Mouse (Mus musculus) gastrocnemius, adult 2 months (tissue): ENCODE results near the gene Cit. TPM values are rescaled to one million over a fixed set of nuclear protein-coding genes. Genes with fewer than 3 reads are reported as not detected.

Experiments
- DNase-seq: peaks from one replicate; pipeline ENCODE4 v3.0.0; 2022
- H3K27ac ChIP-seq: fragments of 200-600 bp; 2 replicates; pipeline ENCODE4 v1.8.1; 2022; ENCODE audit warnings: mild to moderate bottlenecking
- H3K4me3 ChIP-seq: fragments of 200-600 bp; 2 replicates; pipeline ENCODE4 v1.8.1; 2022; ENCODE audit warnings: mild to moderate bottlenecking, moderate library complexity
- CTCF ChIP-seq: fragments of 200-600 bp; IDR thresholded peaks from 2 replicates; pipeline ENCODE4 v1.8.1; 2022; ENCODE audit warnings: antibody characterized with exemption, mild to moderate bottlenecking, moderate library complexity
- intact Hi-C: fragments of 180-260 bp; cut with DNase I; formaldehyde crosslinking; loops from one replicate; pipeline ENCODE4 v1.15.1; 2025
- total RNA-seq, 2 experiments: library from RNA; stranded (reverse); gene quantifications; 2 replicates each; pipeline ENCODE4 v1.2.3; 2021

The Cit gene
- total RNA-seq, 2 experiments from 2014 or later = 0.61 to 0.95 TPM

- Histone ChIP-seq H3K4me3 (no peak overlapping the region), H3K27ac (no peak overlapping the region)
- intact Hi-C loops = no loop called here
- no peak for TF ChIP-seq CTCF
- DNase-seq = no peak
Observed at GRCm38 (mm10) chr5:115859461-115859860, 14.4 kb downstream of the Cit start.

DNA sequence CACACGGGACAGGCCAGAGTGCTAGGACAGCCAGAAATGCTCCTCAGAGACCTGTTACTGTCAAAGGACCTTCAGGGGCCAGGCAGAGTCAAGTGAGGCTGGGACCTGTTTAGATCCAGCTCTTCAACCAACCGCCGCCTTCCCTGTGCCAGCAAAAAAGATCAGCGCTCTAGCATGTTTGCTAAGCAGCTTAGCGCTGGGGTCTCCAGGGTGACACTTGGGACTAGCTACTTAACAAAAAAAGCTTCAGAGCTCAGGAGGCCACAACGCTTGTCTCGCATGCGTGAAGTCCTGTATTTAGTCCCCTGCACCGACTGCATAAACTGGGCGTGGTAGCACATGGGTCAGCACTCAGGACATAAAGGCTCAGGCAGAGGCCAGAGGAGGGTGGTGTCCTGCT lies 16.9 kb downstream of the Cit start:
- DNase-seq = no peak
- no peak overlapping the region for H3K27ac ChIP-seq
- no peak overlapping the region for H3K4me3 ChIP-seq
- intact Hi-C loops = no loop called here
- TF ChIP-seq CTCF = no peak

GRCm38 (mm10) chr5:115862439-115862838 lies 17.4 kb downstream of the Cit start:
- no peak overlapping the region for H3K27ac ChIP-seq
- no peak for DNase-seq
- no peak for TF ChIP-seq CTCF
- H3K4me3 ChIP-seq = no peak overlapping the region
- intact Hi-C loops = no loop called here

DNA sequence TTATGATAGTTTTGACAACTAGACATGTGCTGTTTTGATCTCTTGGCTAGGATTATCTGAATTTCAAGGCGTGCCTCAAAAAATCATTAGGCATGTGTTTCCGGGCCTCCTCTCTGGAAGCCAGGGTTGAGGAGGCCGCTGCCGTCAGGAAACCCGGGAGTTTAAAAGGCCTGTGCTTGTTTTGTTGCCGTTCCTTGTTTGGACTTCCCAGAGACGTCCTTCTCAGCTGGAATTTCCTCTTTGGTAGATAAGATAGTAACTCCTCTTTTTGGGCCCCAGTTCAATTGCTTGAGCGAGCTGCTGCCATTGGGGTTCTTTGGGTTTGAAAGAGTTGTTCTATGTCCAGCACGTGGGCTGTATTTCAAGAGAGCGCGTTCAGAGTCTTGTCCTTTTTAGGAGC lies 21.2 kb downstream of the Cit start:
- no peak overlapping the region for H3K27ac ChIP-seq
- no peak for DNase-seq
- intact Hi-C loops = no loop called here
- TF ChIP-seq CTCF = no peak
- H3K4me3 ChIP-seq = no peak overlapping the region

DNA sequence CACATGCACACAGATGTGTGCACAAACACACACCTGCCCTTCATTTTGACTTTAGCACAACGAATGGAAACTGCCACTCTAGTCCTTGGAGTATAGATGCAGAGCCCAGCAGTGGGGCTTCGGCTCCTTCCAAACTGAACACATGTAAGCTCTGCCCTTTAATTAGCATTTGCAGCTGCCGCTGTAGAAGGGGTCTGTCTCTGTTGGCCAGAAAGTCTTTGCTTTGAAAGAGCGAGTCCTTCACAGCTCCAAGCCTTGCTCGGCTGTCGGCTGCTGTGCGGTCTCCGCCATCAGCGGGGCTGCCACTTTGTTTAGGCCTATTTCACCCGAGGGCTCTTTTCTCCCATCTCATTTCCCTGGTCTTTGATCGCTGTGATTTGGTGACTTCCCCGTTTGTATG lies 23.5 kb downstream of the Cit start:
- no peak for TF ChIP-seq CTCF
- intact Hi-C loops = no loop called here

DNA sequence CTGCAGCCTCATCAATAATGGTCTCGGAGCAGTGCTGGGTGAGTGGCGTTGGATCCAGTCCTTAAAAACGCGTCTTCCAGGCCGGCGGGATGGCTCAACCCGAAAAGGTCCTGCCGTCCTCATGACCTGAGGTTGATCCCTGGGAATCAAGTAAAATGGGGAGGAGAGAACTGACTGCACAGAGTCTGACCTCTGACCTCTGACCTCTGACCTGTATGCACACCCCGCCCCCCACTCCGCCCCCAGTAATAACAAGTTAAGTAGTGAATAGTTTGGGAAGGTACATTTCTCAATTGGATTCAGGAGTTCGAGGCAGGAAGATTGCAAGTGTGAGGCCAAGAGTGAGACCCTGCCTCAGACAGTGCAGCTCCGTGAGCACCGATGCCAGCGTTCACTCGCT lies 24.1 kb downstream of the Cit start:
- DNase-seq = no peak
- Histone ChIP-seq H3K4me3 (no peak overlapping the region), H3K27ac (no peak overlapping the region)
- intact Hi-C loops = no loop called here
- TF ChIP-seq CTCF = no peak

More for the DNA sequence above, 23.5 kb downstream of the Cit start:
- no peak overlapping the region for H3K27ac ChIP-seq
- no peak for DNase-seq
- no peak overlapping the region for H3K4me3 ChIP-seq

DNA sequence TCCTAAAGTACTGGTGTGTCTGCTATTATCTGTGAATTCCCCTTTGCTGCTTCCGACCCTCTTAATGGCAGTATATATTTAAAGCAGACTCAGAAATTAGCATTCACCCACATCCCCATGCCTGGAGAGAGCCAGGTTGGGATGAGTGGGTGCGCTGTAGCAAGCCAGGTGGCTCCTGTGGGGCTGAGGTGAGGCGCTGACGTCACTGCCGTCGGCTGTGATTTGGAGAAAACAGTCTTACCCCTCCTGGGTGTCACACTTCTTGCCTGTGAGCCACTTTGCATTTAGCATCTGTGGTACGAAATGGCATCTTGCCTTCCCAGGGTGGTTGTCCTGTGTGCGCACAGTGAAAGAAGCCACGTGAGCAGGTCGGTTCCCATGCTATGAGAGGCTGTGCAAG lies 26.1 kb downstream of the Cit start:
- DNase-seq = no peak
- no peak overlapping the region for H3K27ac ChIP-seq
- no peak overlapping the region for H3K4me3 ChIP-seq
- no peak for TF ChIP-seq CTCF
- intact Hi-C loops = no loop called here

DNA sequence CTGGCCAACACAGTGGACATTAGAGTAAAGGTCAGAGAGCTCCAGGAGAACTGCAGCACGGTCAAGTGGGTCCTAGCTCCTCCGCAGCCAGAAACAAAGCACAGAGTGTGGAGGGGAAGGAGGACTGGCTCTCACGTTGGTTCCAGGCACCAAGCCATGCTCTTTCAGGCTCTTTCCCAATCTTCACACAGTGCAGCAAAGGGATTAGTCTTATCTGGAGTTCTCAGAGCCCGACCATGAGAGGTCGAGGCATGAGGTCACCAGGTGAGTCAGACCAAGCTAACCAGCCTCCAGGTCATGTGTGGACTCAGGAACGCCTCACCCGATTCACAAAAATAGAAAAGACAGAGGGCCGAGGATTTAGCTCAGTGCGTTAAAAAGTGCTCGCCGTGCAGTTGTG lies 27.0 kb downstream of the Cit start:
- TF ChIP-seq CTCF = no peak
- DNase-seq = no peak
- H3K4me3 ChIP-seq = no peak overlapping the region
- intact Hi-C loops = no loop called here
- H3K27ac ChIP-seq = no peak overlapping the region

- no peak for TF ChIP-seq CTCF
- no peak for DNase-seq
- Histone ChIP-seq H3K27ac (no peak overlapping the region), H3K4me3 (no peak overlapping the region)
- intact Hi-C loops = no loop called here
Observed at GRCm38 (mm10) chr5:115872956-115873355, 27.9 kb downstream of the Cit start.

DNA sequence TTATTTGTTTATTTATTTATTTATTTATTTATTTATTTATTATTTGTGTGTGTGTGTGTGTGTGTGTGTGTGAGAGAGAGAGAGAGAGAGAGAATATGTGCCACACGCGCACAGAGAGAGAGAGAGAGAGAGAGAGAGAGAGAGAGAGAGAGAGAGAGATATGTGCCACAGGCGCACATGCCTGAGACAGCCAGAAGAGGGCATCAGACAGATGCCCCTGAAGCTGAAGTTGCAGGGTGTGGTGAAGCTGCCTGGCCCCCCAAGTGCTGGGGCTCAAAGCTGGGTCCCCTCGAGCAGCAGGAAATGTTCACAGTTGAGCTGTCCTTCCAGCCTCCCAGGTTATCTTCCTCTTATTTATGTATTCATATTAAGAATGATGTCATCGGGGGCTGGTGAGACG lies 32.3 kb downstream of the Cit start:
- intact Hi-C loops = no loop called here
- TF ChIP-seq CTCF = no peak
- Histone ChIP-seq H3K4me3 (no peak overlapping the region), H3K27ac (no peak overlapping the region)
- no peak for DNase-seq

GRCm38 (mm10) chr5:115882165-115882564 lies 37.1 kb downstream of the Cit start:
- intact Hi-C loops = no loop called here
- no peak for DNase-seq
- no peak for TF ChIP-seq CTCF

GRCm38 (mm10) chr5:115884429-115884828 lies 39.4 kb downstream of the Cit start:
- Histone ChIP-seq H3K4me3 (no peak overlapping the region), H3K27ac (no peak overlapping the region)
- no peak for DNase-seq
- TF ChIP-seq CTCF = no peak
- intact Hi-C loops = no loop called here

More at GRCm38 (mm10) chr5:115882165-115882564, 37.1 kb downstream of the Cit start:
- Histone ChIP-seq H3K4me3 (no peak overlapping the region), H3K27ac (no peak overlapping the region)

- no peak for TF ChIP-seq CTCF
- intact Hi-C loops = no loop called here
- Histone ChIP-seq H3K4me3 (no peak overlapping the region), H3K27ac (no peak overlapping the region)
- no peak for DNase-seq
Observed at GRCm38 (mm10) chr5:115893772-115894171, 48.7 kb downstream of the Cit start.

DNA sequence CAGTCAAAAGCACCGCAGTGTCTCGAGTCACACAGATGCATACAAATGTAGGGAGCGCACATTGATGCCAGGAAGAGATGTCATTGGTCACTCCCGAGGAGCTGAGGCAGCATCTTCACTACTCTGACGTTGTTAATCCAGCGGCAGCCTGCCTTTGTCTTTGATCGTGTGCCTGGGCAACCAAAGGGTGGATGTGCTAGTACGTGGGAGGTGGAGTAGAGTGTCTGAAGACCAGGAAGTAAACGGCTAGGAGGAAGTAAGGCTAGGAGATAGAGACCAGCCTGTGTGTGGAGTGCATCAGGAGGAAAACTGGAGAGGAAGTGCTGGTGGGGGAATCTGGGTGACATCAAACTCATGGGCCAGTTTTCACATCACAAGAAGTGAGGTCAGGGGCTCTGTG lies 52.0 kb downstream of the Cit start:
- TF ChIP-seq CTCF = no peak
- no peak for DNase-seq
- intact Hi-C loops = no loop called here
- H3K4me3 ChIP-seq = no peak overlapping the region
- H3K27ac ChIP-seq = no peak overlapping the region
